Mouse (Mus musculus) fat pad, adult 2 months (tissue): ENCODE measurements around the gene Zfp94.

ENCODE experiments used
- DNase-seq: peaks from one replicate; pipeline ENCODE4 v3.0.0-alpha.2; 2011; ENCODE audit warnings: low read depth, low spot score; ENCODE audit errors: extremely low read depth

Gene Zfp94

DNA sequence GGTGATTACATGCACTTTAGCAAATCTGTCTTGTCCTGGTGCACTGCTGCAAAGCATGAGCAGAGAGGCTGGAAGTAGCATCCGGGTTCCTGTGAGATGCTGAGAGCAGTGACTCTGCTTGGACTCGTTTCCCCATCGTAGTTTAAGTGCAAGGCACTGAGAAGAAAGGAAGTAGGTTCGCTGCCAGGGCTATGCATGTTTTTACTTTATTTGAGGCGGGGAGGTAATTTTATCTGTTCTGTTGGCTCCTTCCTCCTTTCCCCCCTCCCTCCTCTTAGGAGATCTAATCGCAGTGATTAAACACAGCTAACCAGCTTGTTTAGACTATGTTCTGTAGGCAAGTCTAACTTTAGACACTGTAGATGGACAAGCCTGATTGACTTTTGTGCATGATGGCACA lies 2.5 kb upstream of the Zfp94 start:
- DNase-seq, result no peak

DNA sequence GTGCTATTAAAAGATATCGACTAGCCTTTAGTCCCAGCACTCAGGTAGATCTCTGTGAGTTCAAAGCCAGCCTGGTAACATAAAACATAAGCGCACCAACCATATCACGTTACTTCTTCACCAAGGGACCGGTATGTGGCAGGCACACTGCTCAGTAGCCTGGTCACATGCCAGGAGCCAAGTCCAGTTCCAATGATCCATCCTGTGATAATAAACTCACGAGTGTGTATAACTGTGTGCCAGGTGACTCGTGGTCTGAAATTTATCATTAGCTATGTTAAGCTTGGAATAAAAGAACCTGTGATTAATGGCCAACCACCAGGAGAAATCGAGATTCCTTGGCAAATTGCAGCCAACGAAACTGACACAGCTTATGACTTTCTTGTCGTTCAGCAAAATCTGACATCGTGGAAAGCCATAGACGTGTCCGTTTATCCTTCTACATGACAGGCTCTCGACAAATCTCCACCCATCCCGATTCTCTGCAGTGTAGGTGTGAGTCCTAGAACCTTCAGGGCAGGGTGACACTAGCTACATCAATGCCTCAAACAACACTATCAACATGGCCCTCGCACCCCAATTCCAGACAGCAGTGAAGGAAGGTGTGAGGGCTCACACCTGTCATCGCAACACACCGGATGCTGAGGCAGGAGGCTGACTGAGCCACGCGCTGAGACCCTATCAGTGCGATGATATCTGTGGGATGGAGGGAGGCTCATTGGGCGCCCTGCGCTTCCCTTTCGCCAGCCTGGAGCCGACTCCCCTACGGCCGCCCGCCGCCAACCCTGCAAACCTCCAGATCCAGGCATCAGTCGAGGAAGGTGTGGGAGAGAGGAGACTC lies 520 bp downstream of the Zfp94 start:
- DNase-seq, result no peak

DNA sequence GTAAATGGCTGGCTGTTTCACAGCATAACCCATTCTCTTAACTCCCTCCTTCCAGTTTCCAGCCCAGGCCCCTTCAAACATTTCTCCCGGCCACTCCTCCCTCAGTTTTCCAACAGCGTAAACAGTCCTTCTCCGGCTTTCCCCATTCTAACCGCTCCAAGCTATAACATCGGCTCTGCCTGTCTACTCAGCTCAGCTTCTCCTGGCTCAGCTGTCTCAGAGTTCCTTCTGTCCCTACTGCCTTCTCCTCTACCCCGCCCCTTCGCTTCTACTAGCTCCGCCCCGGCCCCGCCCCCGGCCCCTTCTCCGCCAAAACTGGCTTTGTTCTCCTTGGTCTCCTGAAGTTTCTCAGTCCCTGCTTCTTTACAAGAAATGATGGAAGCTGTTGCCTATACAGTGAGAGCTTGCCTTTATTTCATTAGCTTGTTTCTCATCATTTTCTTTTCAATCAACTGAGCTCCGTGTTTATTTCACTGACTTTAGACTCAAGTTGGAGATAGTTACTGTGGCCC lies 15.6 kb downstream of the Zfp94 start, which contains the start of gene Zfp61:
Zfp61 (minus strand) TSS at position 462 of the 512 bp plus-strand sequence.
- DNase-seq, result no peak

DNA sequence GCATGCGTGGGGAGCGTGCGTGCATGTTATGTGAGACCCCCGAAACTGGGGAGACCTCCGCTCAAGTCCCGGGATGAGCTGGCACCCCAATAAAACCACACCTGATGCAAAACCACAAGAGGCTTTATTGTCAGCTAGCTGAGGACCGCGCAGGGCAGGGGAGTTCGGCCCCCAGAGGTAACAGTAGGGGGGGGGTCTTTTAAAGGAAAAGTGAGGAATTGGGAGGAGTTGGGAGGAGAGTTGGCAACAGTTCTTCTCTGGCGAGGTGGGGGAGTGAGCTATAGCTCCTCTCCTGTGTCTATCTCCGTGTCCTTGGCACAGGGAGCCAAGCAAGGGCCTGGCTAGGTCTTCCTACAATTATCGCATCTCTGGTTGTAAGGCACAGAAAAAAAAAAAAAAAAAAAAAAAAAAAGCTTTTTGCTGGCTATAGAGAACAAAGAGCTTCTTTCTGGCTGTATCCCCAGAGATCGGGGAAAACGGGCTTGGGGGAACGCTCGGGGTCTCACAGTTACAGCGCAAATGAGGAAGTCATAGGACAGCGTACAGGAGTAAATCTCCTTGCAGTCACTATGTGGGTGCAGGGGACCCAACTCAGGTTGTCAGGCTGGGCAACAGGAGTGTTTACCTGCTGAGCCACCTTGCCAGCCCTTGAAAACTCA lies 16.5 kb downstream of the Zfp94 start:
- no peak for DNase-seq

DNA sequence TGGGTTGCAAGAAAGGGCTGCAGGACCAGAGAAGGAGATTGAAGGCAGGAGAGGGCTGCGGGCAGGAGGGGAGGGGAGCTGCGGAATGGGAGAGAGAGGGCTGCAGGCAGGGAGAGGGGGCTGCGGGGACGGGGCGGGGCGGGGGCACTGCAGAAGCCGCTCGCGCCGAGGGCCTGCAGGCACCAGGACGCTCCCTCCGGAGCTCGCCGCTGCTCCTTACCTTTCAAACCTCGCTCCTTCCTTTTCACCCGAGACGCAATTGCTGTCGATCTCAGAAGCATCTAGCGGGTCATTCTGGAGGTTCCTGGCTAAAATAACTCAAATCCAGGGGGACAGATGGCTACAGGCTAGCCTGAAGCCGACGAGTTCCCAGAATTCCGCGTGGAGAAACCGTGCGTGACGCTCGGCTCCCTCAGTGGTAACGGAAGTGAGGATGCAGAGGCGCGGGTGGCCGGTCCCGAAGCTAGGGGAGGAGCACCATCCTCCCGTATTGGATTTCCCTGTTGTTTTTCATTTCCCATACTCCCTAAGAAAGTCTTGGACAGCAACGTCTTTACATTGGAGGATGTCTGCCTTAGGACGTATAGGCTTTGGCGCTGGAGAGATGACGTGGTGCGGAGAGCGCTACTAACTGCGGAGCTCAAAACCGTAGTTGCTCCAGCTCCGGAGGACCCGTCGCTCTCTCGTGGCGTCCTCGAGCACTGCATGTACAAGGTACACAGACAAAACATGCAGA lies 17.3 kb downstream of the Zfp94 start:
- peak; percentile 28 for DNase-seq

DNA sequence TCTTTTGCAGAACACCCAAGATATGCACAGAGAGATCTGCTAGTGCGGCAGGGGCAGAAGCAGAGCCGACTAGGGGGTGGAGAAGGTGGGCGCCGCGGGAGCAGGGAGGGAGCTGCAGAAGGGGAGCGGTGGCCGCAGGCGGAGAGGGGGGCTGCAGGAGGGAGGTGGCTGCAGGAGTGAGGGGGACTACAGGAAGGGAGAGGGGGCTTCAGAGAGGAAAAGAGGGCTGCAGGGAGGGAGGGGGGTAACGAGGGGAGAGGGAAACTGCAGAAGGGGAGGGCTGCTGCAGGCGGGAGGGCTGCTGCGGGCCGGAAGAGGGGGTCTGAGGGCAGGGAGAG lies 17.9 kb downstream of the Zfp94 start:
- no peak for DNase-seq

DNA sequence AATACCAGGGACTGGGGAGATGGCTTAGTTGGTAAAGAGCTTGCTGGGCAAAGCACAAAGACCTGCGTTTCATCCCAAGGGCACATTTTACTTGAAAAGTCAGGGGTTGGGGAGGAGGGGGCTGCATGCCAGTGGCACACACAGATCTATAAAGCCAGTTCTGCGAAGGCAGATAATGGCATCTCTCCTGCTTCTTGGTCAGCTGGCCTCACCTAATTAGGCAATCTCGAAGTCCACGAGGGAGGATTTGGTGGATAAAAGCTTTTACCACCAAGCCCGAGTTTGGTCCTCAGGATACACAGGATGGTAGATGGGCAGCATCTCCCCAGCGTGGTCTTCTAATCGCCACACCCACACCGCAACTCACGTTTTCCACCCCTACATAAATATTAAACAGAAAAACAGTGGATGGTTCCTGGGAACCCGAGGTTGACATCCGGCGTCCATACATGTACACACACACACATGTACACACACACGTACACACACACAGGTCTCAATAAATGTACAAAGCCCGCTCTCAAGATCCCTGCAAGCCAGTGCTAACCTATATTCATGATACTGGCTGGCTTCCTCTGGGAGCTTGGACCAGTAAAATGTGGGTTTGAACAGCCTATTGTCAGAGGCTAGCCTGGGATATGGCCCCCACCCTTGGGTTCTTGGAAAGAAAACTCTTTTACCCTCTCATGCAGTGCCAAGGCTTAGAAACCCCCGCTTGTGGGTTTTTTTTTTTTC lies 18.9 kb downstream of the Zfp94 start:
- DNase-seq, result no peak

DNA sequence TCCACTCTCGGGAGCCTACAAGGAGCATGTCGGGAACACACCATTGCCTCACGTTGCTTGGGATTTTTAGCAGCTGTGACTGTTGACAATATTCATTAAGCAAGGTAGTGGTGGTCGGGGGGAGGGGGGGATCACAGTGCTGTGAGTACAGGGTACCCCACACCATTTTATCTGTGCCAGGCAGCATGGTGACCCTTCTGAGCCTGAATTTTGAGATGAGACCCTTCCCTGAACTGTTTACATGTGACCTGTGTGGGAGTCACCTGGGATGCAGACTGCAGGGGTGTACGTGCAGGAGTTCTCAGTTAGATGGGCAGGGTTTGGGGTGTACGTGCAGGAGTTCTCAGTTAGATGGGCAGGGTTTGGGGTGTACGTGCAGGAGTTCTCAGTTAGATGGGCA lies 20.1 kb downstream of the Zfp94 start:
- no peak for DNase-seq

DNA sequence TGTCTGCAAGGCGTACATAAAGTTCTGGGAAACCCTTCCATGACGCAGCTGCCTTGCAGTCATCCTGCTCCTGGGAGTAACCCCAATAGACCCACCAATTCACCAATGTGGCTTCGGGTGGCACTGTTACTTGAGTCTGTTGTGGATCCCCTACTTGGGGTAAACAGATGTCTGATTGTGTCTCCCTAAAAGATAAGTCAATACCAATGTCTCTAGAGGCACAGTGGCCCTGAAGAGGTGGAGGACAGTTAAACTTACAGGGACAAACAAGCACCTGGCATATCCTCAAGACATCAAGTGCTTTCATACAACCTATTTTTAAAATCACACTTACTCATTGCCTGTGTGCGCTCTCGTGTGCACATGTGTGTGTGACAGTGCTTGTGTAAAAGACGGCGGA lies 21.1 kb downstream of the Zfp94 start:
- DNase-seq, result no peak

DNA sequence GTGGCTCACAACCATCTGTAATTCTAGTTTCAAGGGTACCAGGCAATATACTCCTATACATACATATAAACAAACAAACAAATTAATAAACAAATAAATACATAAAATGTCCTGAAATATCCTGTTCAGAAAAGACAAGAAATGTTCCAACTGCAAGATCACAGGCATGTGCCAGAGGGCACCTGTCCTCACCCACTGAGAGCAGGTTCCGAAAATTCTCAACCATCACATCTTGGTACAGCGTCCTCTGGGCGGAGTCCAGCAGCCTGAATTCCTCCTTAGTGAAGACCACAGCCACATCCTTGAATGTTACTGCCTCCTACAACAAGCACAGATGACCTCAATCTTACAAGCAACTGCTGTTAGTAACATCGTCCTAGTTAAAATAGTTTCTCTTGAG lies 21.7 kb downstream of the Zfp94 start:
- DNase-seq, result no peak

DNA sequence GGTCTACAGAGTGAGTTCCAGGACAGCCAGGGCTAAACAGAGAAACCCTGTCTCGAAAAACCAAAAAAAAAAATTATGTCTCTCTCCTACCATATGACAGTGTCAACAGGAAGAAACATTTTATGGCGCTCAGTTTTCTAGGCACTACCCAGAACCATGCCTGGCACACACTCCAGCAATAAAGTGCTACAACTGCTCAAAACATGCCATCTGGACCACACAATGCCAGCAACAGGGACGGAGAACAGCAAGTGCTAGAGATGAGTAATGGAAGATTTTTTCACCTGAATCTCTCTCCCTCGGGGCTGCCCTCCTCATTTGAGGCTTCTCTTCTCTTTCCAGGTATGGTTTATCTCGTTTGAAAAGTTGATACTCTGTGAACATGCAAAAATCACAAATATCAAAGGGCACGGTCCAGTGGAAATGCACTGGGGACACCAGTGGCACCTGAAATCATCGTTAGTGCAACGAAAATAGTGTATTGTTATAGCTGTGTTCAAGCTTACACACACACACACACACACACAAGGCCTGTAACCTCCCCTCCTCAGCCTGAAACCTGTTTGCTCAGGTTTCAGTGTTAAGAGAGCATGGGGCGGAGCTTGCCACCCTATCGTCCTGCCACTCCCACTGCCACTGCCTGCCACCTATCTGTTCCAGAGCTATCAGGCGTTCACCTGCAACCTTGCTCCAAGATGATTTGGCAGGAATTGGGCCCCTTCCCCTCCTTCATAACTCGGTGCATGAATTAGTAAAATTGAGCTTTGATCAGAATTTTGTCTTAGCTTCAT lies 23.2 kb downstream of the Zfp94 start:
- no peak for DNase-seq

DNA sequence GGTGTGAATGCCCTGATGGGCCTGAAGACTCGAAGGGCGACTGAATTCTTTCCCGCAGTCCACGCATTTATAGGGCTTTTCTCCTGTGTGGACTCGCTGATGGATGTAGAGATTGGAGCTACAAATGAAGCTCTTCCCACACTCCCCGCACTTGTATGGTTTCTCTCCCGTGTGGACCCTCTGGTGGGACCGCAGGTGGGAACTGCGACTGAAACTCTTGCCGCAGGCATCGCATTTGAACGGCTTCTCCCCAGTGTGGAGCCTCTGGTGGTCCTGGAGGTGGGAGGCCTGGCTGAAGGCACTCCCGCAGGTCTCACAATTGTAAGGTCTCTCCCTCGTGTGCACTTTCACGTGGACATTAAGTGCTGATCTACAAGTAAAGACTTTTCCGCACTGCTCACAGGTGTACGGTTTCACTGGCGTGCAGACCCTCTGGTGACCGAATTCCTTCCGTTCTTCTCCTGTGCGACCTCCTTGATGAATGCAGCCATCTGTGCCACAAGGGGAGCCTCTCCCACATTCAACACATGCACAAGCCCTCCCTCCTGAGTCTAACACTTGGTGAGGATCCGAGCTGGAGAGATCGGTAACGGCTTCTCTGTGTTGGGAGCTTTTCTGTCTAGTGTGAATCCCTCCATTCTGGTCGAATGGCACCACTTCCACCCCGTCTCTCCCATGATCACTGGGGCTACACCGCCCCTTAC lies 24.9 kb downstream of the Zfp94 start:
- no peak for DNase-seq

DNA sequence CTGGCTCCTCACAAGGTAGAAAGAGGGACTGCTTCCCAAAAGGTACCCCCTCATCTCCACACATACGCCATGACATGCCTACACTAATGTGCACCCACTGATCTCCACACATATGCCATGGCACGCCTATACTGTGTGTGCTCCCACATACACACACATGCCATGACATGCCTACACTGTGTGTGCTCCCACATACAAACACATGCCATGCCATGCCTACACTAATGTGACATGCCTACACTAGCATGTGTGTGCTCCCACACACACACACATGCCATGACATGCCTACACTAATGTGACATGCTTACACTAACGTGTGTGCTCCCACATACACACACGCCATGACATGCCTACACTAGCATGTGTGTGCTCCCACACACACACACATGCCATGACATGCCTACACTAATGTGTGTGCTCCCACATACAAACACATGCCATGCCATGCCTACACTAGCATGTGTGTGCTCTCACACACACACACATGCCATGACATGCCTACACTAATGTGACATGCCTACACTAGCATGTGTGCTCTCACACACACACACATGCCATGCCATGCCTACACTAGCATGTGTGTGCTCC lies 26.3 kb downstream of the Zfp94 start:
- DNase-seq, result no peak

DNA sequence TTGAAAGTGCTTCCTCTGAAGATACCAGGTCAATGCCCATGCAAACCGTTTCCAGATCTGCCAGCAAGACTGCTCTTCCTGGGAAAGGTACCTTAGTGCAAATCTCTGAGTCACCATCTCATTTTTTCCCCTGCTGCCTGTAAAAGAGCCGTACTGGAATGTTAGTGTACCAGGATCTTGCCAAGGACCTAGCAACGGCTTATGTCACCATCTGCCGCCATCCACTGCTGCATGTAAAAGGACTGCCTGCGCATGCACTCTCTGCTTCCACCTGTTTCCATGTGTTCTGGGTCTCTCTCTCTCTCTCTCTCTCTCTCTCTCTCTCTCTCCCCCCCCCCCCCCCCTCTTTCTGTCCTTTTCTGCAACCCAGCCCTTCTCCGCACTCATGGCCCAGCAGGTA lies 28.0 kb downstream of the Zfp94 start:
- no peak for DNase-seq

DNA sequence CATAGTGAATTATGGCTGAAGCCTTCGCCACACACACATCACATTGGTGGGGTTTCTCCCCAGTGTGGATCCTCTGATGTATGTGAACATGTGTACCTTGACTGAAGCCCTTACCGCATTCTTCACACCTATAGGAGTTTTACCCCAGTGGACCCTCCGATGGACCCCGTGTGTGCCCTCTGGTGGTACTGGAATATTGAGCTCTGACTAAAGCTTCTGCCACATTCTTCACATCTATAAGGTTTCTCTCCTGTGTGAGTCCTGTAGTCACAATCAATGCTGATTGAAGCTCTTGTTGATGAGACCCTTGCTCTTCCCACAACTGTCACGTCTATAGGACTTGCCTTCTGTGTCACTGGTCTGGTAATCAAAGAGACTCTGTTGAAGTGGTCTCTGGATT lies 28.8 kb downstream of the Zfp94 start:
- no peak for DNase-seq

DNA sequence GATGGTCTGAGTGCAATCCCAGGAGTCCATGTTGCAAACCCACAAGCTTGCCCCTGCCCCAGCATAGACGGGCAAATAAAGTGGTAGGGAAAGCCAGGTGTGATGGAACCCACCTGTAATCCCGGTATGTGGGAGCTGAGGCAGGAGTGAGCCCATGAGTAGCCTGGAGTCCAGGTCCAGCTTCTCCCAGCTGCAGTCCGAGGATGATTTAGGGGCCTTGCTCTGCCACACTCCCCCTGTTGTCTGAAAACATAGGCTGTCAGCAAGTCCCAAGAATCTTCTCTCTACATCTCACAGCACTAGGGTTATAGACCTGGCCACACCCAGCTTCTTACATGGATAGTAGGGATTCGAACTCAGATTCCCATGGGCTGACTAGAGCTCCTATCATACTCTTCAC lies 29.6 kb downstream of the Zfp94 start:
- no peak for DNase-seq

DNA sequence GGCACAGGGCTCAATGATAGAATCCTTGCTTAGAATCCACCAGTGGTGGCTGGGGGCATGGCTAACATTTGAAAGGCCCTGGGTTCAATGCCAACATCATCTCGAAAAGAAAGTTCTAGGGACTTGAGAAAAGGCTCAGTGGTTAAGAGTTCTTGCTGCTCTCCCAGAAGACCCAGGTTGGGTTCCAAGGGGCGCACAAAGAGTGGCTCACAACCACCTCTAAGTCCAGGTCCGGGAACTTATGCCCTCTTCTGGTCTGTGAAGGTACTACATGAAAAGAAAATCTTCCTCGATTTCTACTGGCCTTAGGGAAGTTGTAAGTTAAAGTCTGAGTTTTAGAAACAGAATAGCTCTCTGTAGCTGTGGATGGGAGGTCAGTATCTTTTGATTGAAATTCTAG lies 30.4 kb downstream of the Zfp94 start:
- DNase-seq, result no peak

DNA sequence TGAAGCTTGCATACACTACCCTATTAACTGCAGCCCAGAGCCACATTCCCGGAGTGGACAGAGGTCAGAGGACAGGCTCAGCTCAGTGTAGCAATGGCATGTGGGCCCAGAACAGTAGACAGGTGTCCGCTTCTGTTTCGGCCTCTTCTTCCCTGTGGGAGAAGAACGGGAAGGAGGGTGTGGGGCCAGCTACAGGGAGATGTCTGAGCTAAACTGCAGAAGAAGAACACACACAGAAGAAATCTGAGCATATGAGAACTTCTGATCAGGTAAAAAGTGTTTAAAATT lies 35.7 kb downstream of the Zfp94 start:
- DNase-seq, result no peak

DNA sequence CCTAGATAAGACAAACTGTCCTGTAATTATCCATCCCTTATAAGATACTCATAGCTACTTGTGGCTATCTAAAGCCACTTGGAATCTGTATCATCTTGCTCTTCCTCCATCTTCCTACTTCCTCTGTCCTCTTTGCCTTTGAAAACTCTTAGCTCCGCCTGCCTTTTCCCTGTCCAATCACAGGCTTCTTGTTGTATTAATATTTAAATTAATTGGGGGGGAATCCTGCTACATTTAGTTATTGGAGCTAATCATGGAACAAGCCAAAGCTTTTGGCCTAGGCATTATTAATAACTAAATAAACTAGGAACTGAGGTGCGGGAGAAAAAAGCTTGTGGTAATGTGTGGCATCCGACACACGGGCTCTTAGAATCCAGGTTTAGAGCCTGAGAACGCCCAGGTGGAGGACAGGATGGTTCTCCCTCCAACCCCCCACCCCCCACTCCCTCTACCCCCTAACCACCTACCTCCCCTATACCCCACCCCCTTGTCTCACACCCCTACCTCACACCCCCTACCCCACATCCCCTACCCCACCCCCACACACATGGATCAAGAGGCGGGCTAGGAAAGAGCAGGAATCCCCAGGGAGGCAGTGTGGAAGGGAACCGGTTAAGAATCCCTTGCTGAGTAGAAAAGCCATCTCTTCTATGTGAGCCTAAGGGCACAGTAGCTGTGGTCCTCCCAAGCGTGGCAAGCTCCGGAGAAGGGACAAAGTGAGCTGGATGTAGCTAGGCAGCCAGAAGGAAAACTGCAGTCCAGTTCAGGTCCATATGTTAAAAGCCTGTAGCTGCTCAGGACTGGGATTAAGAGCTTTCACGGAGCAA lies 36.2 kb downstream of the Zfp94 start:
- no peak for DNase-seq
